Mouse (Mus musculus) hindbrain, embryonic 15.5 days (tissue): ENCODE results near the gene Gm20708. TPM values are rescaled to one million over a fixed set of nuclear protein-coding genes. Genes with fewer than 3 reads are reported as not detected.
A peak's percentile ranks its signal among the peaks of the same experiment; 100 is the strongest.
"Not testable (repeated sequence)": the region's sequence is repeated elsewhere in the genome, so short reads cannot be mapped to it uniquely, and the experiment has no call there.

ENCODE experiments used
- ATAC-seq: fragments of 200-750 bp; cut with Nextera tagmentation; 2 replicates; pipeline ENCODE4 v1.8.0; 2017; ENCODE audit warnings: low read depth, moderate number of reproducible peaks, moderate TSS enrichment; ENCODE audit not compliant: low FRiP score
- H3K27ac ChIP-seq: fragments of 300-500 bp; sonication (generic); replicated peaks from 2 replicates; pipeline ENCODE4 v1.5.1; 2015; ENCODE audit warnings: mild to moderate bottlenecking, inconsistent platforms
- H3K27me3 ChIP-seq: fragments of 300-500 bp; sonication (generic); 2 replicates; pipeline ENCODE4 v1.6.1; 2015; ENCODE audit warnings: control low read depth, inconsistent platforms
- H3K36me3 ChIP-seq: fragments of 300-500 bp; sonication (generic); 2 replicates; pipeline ENCODE4 v1.6.1; 2015; ENCODE audit warnings: control low read depth, inconsistent platforms
- H3K4me1 ChIP-seq: fragments of 300-500 bp; sonication (generic); replicated peaks from 2 replicates; pipeline ENCODE4 v1.6.1; 2015; ENCODE audit warnings: control low read depth, inconsistent platforms
- H3K4me2 ChIP-seq: fragments of 300-500 bp; sonication (generic); 2 replicates; pipeline ENCODE4 v1.6.1; 2015; ENCODE audit warnings: moderate library complexity, mild to moderate bottlenecking, inconsistent platforms
- H3K4me3 ChIP-seq: fragments of 300-500 bp; sonication (generic); 2 replicates; pipeline ENCODE4 v1.5.1; 2015; ENCODE audit warnings: mild to moderate bottlenecking, inconsistent platforms
- H3K9ac ChIP-seq: fragments of 300-500 bp; sonication (generic); 2 replicates; pipeline ENCODE4 v1.6.1; 2015; ENCODE audit warnings: inconsistent platforms
- H3K9me3 ChIP-seq: fragments of 300-500 bp; sonication (generic); 2 replicates; pipeline ENCODE4 v1.6.1; 2016; ENCODE audit warnings: control low read depth, inconsistent platforms
- WGBS: fragments of 180-500 bp; shearing (Covaris S2); methylation state at CpG from one replicate; pipeline ENCODE4 v1.1.7; 2015; 5-methylcytosine and 5-hydroxymethylcytosine counted together
- polyA plus RNA-seq: library from polyadenylated mRNA; unstranded; fragments of >200 nt; fragmentation: Nextera tagmentation; extraction: Ambion mirVana; gene quantifications from 2 replicates; pipeline ENCODE4 v1.2.1, GENCODE M21; 2015

Gm20708 gene
- polyA plus RNA-seq, 1 experiment from 2014 or later: 1.6 TPM

DNA sequence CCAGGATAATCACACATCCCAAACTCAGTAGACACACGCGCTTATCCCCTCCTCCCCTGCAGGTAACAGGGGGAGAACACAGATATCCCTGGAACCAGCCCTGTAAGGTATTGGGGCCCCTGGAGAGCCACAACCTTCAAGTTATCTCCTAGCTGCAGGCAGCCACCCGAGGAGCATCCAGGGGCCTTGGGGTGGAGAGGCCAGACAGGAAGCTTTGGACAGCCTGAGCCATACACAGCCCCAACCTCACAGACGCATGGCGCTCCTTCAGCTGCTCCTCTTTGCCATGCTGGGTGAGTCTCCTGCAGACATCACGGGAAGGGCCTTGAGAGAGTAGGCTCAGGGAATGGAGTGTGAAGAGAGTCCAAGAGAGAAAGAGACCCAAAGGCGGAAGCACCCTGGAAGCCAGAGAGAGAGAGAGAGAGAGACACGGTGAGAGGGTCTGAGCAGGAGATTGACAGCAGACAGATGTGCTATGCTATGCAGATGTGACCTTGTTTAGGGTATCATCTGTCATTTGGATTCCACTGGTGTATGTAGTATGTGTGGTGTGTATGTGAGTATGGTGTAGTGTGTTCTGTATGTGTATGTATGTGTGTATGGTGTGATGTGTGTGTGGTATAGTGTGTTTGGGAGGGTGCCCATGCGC lies 11.8 kb upstream of the Gm20708 start, which contains the start of gene 6030468B19Rik:
Gene 6030468B19Rik, plus strand, starts transcription at position 150 of the 649 bp plus-strand sequence.
- no peak within 1 kb of the TSS for H3K27ac ChIP-seq
- no peak for ATAC-seq
- no peaks in the 10 kb centered on the region for H3K27me3 ChIP-seq
- H3K9me3 ChIP-seq: no peaks in the 10 kb centered on the region
- no peak within 1 kb of the TSS for H3K4me3 ChIP-seq
- H3K36me3 ChIP-seq: no peaks in the 10 kb centered on the region
- WGBS: 65% methylated on average over 9 of the region's 9 CpGs
- H3K4me1 ChIP-seq: no peaks in the 10 kb centered on the region
- no peak within 1 kb of the TSS for H3K4me2 ChIP-seq
- no peak within 1 kb of the TSS for H3K9ac ChIP-seq

GRCm38 (mm10) chr11:117798160-117798541 lies 11.3 kb upstream of the Gm20708 start:
- no peak overlapping the region for H3K4me2 ChIP-seq
- no peak for ATAC-seq
- no peak overlapping the region for H3K4me3 ChIP-seq
- no peaks in the 10 kb centered on the region for H3K36me3 ChIP-seq
- H3K9me3 ChIP-seq: no peaks in the 10 kb centered on the region
- 73% methylated on average over 2 of the region's 2 CpGs for WGBS
- H3K4me1 ChIP-seq: no peaks in the 10 kb centered on the region
- no peaks in the 10 kb centered on the region for H3K27me3 ChIP-seq
- H3K27ac ChIP-seq: no peak overlapping the region
- H3K9ac ChIP-seq: no peak overlapping the region

GRCm38 (mm10) chr11:117799174-117799573 lies 10.3 kb upstream of the Gm20708 start:
- Histone ChIP-seq H3K36me3 (no peaks in the 10 kb centered on the region), H3K9ac (no peak overlapping the region), H3K9me3 (no peaks in the 10 kb centered on the region), H3K4me1 (no peaks in the 10 kb centered on the region), H3K4me3 (no peak overlapping the region), H3K27me3 (no peaks in the 10 kb centered on the region), H3K4me2 (no peak overlapping the region), H3K27ac (no peak overlapping the region)
- WGBS: 74% methylated on average over 5 of the region's 5 CpGs
- ATAC-seq: no peak

DNA sequence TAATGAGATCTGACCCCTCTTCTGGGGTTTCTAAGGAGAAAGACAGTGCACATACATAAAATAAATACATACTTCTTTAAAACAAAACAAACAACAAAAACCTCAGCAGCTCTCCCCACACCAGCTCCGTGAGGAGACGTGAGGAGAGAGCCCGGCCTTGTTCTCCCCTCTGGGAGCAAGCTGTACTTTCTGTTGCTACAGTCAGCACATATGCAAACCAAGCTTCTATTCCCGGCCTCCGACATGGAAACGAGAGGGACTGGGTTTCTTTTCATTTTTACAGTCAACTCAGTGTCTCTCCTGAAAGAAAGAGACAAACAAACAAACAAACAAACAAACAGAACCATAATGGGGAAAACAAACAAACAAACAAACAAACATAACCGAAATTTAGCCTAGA lies 9.4 kb upstream of the Gm20708 start:
- Histone ChIP-seq H3K27me3 (no peaks in the 10 kb centered on the region), H3K4me2 (no peak overlapping the region), H3K4me3 (no peak overlapping the region), H3K9ac (no peak overlapping the region), H3K27ac (no peak overlapping the region), H3K36me3 (no peaks in the 10 kb centered on the region), H3K4me1 (no peaks in the 10 kb centered on the region), H3K9me3 (no peaks in the 10 kb centered on the region)
- no peak for ATAC-seq
- 81% methylated on average over 7 of the region's 7 CpGs for WGBS

GRCm38 (mm10) chr11:117801650-117802049 lies 7.8 kb upstream of the Gm20708 start:
- Histone ChIP-seq H3K27me3 (no peaks in the 10 kb centered on the region), H3K36me3 (no peaks in the 10 kb centered on the region), H3K4me2 (no peak overlapping the region), H3K27ac (no peak overlapping the region), H3K4me3 (no peak overlapping the region), H3K9ac (no peak overlapping the region), H3K9me3 (no peaks in the 10 kb centered on the region), H3K4me1 (no peaks in the 10 kb centered on the region)
- 79% methylated on average over 7 of the region's 7 CpGs for WGBS
- ATAC-seq: no peak

- no peaks in the 10 kb centered on the region for H3K36me3 ChIP-seq
- no peak overlapping the region for H3K9ac ChIP-seq
- 95% methylated on average over 3 of the region's 3 CpGs for WGBS
- H3K27me3 ChIP-seq: 0 out of 2 replicates have a peak, but pooled peaks cover under 1% of the 10 kb centered on the region
- no peaks in the 10 kb centered on the region for H3K9me3 ChIP-seq
- no peak overlapping the region for H3K4me3 ChIP-seq
- no peak overlapping the region for H3K27ac ChIP-seq
- no peak overlapping the region for H3K4me2 ChIP-seq
- no peaks in the 10 kb centered on the region for H3K4me1 ChIP-seq
- no peak for ATAC-seq
These were observed 6.2 kb upstream of the Gm20708 start for GRCm38 (mm10) chr11:117803166-117803688.

DNA sequence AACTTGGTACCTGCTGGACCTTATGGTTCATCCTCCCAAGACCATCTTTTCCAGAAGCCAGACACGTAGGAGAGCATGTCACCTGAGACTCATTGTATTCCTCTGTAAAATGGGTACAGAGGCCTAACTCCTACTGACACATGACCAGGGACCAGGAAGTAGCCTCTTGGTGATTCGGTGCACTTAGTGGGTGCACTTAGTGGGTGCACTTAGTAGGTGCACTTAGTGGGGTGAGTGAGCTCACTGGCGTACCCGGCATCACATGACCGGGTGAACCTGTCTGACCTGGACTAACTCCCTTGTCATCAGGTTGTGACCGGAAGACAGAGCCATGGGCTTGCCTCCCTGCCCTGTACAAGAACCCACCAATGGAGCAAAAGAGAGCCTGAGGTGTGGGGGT lies 2.7 kb upstream of the Gm20708 start:
- 96% methylated on average over 6 of the region's 6 CpGs for WGBS
- Histone ChIP-seq H3K36me3 (no peaks in the 10 kb centered on the region), H3K4me3 (no peak overlapping the region), H3K27me3 (peaks cover 21% of the 10 kb centered on the region), H3K9me3 (no peaks in the 10 kb centered on the region), H3K4me1 (peaks cover 23% of the 10 kb centered on the region), H3K27ac (no peak overlapping the region), H3K9ac (no peak overlapping the region), H3K4me2 (no peak overlapping the region)
- no peak for ATAC-seq

DNA sequence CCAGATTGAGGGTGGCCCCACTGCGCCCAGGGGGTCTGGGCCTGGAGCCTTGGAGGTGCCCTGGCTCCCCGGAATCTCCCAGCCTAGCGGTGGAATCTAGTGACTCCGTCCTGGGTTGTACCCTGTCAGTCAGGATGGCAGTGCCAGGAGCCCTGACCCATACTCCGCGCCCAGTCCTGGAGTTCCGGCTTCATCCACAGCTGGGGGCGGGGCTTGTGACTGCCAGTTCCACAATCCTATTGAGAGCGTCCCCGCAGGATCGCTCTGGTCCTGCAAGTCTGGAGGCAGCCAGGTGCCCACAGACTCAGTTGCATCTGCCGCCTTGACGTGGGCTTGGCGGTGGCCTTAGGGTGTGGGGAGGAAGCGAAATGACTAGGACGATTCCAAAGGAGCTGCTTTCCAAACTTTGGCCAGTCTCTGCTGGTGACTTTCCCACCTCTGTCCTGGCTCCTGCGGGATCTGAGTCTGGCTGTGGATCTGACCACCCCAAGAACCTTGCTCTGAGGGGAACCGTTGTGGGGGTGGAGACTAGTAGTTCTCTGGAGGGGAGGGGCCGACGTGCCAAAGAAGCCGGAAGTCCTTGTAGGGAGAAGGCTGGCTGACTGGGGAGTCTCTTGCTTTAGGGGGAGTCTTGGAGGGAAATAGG lies 1.1 kb downstream of the Gm20708 start:
- WGBS: under 1% methylated on average over 21 of the region's 21 CpGs
- peak overlapping the region; percentile 93 for H3K4me2 ChIP-seq
- no peaks in the 10 kb centered on the region for H3K9me3 ChIP-seq
- peak overlapping the region; percentile 68 for H3K4me3 ChIP-seq
- H3K27me3 ChIP-seq: peaks cover 21% of the 10 kb centered on the region
- no peaks in the 10 kb centered on the region for H3K36me3 ChIP-seq
- H3K9ac ChIP-seq: peak overlapping the region; percentile 54
- H3K4me1 ChIP-seq: peaks cover 23% of the 10 kb centered on the region
- no peak overlapping the region for H3K27ac ChIP-seq
- ATAC-seq: peak; percentile 76

- no peak overlapping the region for H3K9ac ChIP-seq
These were observed 4.4 kb downstream of the Gm20708 start for GRCm38 (mm10) chr11:117813867-117814266.

DNA sequence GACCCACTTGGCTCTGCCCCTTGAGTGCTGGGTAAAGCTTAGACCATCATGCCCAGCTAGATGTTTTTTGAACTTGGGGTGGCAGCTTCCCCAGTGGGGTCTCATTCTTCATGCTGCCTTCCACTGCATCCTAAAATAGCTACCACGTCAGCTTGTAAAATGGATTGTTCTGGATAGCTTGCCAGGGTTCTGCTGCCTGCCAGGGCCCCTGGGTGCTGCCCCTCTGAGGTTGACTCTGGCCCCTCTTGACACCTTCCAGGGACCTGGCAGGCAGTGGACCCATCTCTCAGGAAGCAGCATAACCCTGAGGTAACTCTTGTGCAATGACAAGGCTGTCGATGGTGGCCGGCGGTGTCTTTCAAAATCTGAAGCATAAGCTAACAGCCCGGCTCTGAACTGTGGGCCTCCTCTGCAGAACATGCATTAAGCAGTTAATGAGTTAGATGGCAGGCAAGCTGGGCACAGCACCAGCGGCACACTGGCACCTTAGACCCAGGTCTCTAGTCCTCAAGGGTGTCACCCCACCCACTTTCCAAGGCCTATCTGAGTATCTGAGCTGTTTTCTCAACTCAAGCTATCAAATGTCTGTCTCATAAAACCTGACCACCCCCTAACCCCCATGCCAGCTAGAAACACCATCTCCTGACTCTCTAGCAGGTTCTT lies 5.4 kb downstream of the Gm20708 start:
- peaks cover 5% of the 10 kb centered on the region for H3K27me3 ChIP-seq
- no peaks in the 10 kb centered on the region for H3K9me3 ChIP-seq
- peaks cover 15% of the 10 kb centered on the region for H3K4me1 ChIP-seq
- no peaks in the 10 kb centered on the region for H3K36me3 ChIP-seq
- 91% methylated on average over 6 of the region's 6 CpGs for WGBS
- no peak overlapping the region for H3K4me2 ChIP-seq
- no peak overlapping the region for H3K27ac ChIP-seq
- no peak for ATAC-seq
- H3K4me3 ChIP-seq: no peak overlapping the region
- no peak overlapping the region for H3K9ac ChIP-seq

More at GRCm38 (mm10) chr11:117813867-117814266, 4.4 kb downstream of the Gm20708 start:
- Histone ChIP-seq H3K9me3 (no peaks in the 10 kb centered on the region), H3K27ac (no peak overlapping the region), H3K4me1 (peaks cover 23% of the 10 kb centered on the region), H3K4me3 (no peak overlapping the region), H3K4me2 (no peak overlapping the region), H3K27me3 (peaks cover 14% of the 10 kb centered on the region), H3K36me3 (no peaks in the 10 kb centered on the region)
- WGBS: 78% methylated on average over 5 of the region's 5 CpGs
- ATAC-seq: no peak

- not testable (repeated sequence) for H3K9me3 ChIP-seq, ATAC-seq, H3K4me1 ChIP-seq, H3K27me3 ChIP-seq, H3K36me3 ChIP-seq, H3K9ac ChIP-seq, H3K4me3 ChIP-seq, H3K4me2 ChIP-seq, H3K27ac ChIP-seq
- 88% methylated on average over 9 of the region's 9 CpGs for WGBS
These were observed 6.4 kb downstream of the Gm20708 start for GRCm38 (mm10) chr11:117815850-117816249.

DNA sequence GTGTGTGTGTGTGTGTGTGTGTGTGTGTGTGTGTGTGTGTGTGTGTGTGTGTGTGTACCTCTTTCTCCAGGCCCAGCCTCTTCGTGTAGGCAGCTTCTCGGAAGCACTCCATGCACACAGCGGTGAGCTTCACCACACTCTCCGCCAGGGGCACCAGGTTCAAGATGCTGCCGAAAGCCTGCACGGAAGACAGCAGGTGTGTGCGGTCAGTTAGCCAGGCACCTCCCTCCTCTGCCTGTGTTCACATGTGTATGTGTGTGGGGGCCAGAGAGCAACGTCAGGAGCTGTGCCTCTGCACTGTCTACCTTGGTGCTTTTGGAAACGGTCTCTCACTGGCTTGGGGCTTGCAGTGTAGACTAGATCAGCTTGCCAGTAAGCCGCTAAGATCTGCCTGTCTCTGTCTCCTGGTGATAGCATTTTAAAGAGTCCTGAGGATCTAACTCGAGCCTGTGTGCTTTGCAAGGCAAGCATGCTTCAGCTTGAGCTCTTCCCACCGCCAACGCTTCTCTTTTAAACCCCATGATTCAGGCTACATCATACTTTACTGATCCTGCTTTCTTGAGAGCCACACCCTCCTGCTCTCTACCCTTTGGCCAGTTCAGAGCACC lies 7.0 kb downstream of the Gm20708 start:
- Histone ChIP-seq H3K4me2 (no peak overlapping the region), H3K27ac (no peak overlapping the region), H3K4me1 (no peaks in the 10 kb centered on the region; the same call in 1 of the 2 replicates), H3K9ac (no peak overlapping the region), H3K27me3 (no peaks in the 10 kb centered on the region), H3K9me3 (no peaks in the 10 kb centered on the region), H3K36me3 (no peaks in the 10 kb centered on the region), H3K4me3 (no peak overlapping the region)
- no peak for ATAC-seq
- 88% methylated on average over 13 of the region's 13 CpGs for WGBS
